Mouse (Mus musculus): ENCODE measurements around the gene Gm13276. TPM values are rescaled to one million over a fixed set of nuclear protein-coding genes. Genes with fewer than 3 reads are reported as not detected.
"Not testable (repeated sequence)": the region's sequence is repeated elsewhere in the genome, so short reads cannot be mapped to it uniquely, and the experiment has no call there.

Gene Gm13276
- polyA plus RNA-seq, 1 experiment, result not detected

DNA sequence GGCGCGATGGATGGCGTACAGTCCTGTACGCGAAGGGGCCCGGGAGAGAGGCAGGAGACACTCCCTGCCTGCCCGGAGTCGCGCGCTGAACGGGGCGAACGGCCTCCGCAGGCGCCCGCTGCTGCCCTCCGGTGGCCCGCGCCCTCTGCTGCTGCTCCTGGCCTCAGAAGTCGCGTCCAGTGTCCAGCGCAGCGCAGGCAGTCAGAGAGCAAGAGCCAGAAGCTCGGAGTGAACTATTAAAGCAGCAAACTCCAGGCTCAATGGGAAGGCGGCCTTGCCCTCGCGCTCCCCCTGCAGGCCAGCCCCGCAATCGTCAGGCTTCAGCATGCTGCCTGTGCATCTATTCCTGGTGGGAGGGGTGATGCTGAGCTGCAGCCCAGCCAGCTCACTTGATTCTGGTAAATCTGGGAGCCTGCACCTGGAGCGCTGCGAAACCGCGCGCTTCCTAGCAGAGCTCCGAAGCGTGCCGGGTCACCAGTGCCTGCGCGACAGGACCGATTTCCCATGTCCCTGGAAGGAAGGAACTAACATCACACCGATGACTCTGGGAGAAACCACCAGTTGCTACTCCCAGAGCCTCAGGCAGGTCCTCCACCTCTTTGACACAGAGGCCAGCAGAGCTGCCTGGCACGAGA is 22.0 kb upstream of the Gm13276 start:
- H3K27me3 ChIP-seq (ENCODE audit: control insufficient read depth, insufficient read depth, low read length); H3K27ac ChIP-seq (ENCODE audit: control insufficient read depth, insufficient read depth, low read length); H3K36me3 ChIP-seq (ENCODE audit: control insufficient read depth, insufficient read depth, low read length); H3K4me1 ChIP-seq (replicated peaks; ENCODE audit: control insufficient read depth, insufficient read depth, low read length): not testable (repeated sequence)
- peak; percentile 19 for DNase-seq
- peak; percentile 43; the same call in 1 of the 2 replicates for TF ChIP-seq CTCF (IDR thresholded peaks at IDR 0.05; ENCODE audit: borderline replicate concordance, control insufficient read depth, extremely low read depth, insufficient read depth, low read length, poor library complexity)
- 1% methylated on average over 34 of the region's 42 CpGs for WGBS
- H3K4me3 ChIP-seq (ENCODE audit: control insufficient read depth, insufficient read depth, low read length), result peak overlapping the region; percentile 85

DNA sequence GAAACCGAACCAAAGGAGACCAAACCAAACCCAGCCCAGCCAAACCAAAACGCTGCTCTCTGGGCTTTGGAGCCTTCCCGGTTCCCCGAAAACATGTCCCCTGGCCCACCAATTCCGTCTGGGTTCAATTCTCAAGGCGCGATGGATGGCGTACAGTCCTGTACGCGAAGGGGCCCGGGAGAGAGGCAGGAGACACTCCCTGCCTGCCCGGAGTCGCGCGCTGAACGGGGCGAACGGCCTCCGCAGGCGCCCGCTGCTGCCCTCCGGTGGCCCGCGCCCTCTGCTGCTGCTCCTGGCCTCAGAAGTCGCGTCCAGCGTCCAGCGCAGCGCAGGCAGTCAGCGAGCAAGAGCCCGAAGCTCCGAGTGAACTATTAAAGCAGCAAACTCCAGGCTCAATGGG is 12.0 kb upstream of the Gm13276 start, which contains the start of gene Gm13290:
Gm13290 (plus strand) TSS at position 301 of the 400 bp plus-strand sequence.
- WGBS, result no CpG with 5 or more reads among the region's 32 CpGs
- not testable (repeated sequence) for H3K27me3 ChIP-seq (ENCODE audit: control insufficient read depth, insufficient read depth, low read length); DNase-seq; H3K27ac ChIP-seq (ENCODE audit: control insufficient read depth, insufficient read depth, low read length); H3K36me3 ChIP-seq (ENCODE audit: control insufficient read depth, insufficient read depth, low read length); H3K4me3 ChIP-seq (ENCODE audit: control insufficient read depth, insufficient read depth, low read length); H3K4me1 ChIP-seq (replicated peaks; ENCODE audit: control insufficient read depth, insufficient read depth, low read length)

DNA sequence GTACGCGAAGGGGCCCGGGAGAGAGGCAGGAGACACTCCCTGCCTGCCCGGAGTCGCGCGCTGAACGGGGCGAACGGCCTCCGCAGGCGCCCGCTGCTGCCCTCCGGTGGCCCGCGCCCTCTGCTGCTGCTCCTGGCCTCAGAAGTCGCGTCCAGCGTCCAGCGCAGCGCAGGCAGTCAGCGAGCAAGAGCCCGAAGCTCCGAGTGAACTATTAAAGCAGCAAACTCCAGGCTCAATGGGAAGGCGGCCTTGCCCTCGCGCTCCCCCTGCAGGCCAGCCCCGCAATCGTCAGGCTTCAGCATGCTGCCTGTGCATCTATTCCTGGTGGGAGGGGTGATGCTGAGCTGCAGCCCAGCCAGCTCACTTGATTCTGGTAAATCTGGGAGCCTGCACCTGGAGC is 8.9 kb upstream of the Gm13276 start, which contains the start of gene Gm13289:
Gm13289 (plus strand) TSS at position 301 of the 400 bp plus-strand sequence.
- not testable (repeated sequence) for H3K4me3 ChIP-seq (ENCODE audit: control insufficient read depth, insufficient read depth, low read length); H3K36me3 ChIP-seq (ENCODE audit: control insufficient read depth, insufficient read depth, low read length); H3K4me1 ChIP-seq (replicated peaks; ENCODE audit: control insufficient read depth, insufficient read depth, low read length); DNase-seq; H3K27ac ChIP-seq (ENCODE audit: control insufficient read depth, insufficient read depth, low read length); H3K27me3 ChIP-seq (ENCODE audit: control insufficient read depth, insufficient read depth, low read length)
- WGBS, result no CpG with 5 or more reads among the region's 29 CpGs

DNA sequence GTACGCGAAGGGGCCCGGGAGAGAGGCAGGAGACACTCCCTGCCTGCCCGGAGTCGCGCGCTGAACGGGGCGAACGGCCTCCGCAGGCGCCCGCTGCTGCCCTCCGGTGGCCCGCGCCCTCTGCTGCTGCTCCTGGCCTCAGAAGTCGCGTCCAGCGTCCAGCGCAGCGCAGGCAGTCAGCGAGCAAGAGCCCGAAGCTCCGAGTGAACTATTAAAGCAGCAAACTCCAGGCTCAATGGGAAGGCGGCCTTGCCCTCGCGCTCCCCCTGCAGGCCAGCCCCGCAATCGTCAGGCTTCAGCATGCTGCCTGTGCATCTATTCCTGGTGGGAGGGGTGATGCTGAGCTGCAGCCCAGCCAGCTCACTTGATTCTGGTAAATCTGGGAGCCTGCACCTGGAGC is 6.0 kb upstream of the Gm13276 start, which contains the start of gene Gm13272:
Gm13272 (plus strand) TSS at position 301 of the 400 bp plus-strand sequence.
- not testable (repeated sequence) for H3K4me3 ChIP-seq (ENCODE audit: control insufficient read depth, insufficient read depth, low read length); H3K27ac ChIP-seq (ENCODE audit: control insufficient read depth, insufficient read depth, low read length); DNase-seq; H3K36me3 ChIP-seq (ENCODE audit: control insufficient read depth, insufficient read depth, low read length); H3K4me1 ChIP-seq (replicated peaks; ENCODE audit: control insufficient read depth, insufficient read depth, low read length); H3K27me3 ChIP-seq (ENCODE audit: control insufficient read depth, insufficient read depth, low read length)
- WGBS, result no CpG with 5 or more reads among the region's 29 CpGs

DNA sequence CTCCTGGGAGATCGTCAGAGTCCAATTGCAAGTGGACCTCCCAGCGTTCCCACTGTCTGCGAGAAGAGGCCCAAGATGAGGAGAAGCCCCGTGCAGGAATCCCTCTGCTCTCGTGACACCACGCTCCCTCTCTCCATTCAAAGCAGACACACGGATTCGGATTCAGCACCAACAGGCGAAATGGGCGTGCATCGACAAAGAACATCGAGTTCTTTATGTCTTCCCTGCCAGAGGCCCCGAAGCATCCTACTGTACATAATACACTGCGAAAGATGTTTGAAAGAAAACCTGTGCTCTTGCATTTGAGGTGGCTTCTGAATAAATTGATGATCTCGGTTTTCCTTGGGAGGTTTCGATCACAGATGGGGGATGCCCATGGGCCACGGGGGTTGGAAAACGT is 5.2 kb upstream of the Gm13276 start:
- not testable (repeated sequence) for H3K36me3 ChIP-seq (ENCODE audit: control insufficient read depth, insufficient read depth, low read length); H3K4me1 ChIP-seq (replicated peaks; ENCODE audit: control insufficient read depth, insufficient read depth, low read length); H3K27ac ChIP-seq (ENCODE audit: control insufficient read depth, insufficient read depth, low read length); DNase-seq; H3K27me3 ChIP-seq (ENCODE audit: control insufficient read depth, insufficient read depth, low read length); H3K4me3 ChIP-seq (ENCODE audit: control insufficient read depth, insufficient read depth, low read length)
- 71% methylated on average over 16 of the region's 18 CpGs for WGBS

DNA sequence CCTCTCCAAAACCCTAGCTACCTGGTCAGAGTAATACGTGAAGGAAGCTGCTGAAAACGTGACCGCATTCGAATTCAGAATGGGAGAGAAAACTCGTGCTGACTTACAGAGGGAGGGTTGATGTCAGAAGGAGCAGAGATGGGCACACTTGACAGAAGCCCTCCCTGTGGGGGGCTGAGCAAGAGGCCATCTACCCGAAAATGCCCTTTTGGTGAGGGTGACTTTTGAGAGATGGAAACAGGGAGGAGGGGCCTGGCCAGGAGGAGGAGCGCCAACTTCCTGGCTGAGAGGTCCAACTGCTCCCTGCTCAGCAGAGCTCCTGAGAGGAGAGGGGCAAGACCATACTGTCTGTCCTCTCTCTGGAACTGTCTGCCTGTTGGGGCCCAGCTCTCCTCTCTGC is 3.7 kb upstream of the Gm13276 start, which contains the start of gene Ifnz:
Ifnz (plus strand) TSS at position 301 of the 400 bp plus-strand sequence.
- peak within 1 kb of the TSS; percentile 54 for H3K4me3 ChIP-seq (ENCODE audit: control insufficient read depth, insufficient read depth, low read length)
- H3K27me3 ChIP-seq (ENCODE audit: control insufficient read depth, insufficient read depth, low read length); H3K36me3 ChIP-seq (ENCODE audit: control insufficient read depth, insufficient read depth, low read length); H3K4me1 ChIP-seq (replicated peaks; ENCODE audit: control insufficient read depth, insufficient read depth, low read length); H3K27ac ChIP-seq (ENCODE audit: control insufficient read depth, insufficient read depth, low read length); DNase-seq: not testable (repeated sequence)
- 6% methylated on average over 5 of the region's 7 CpGs for WGBS

DNA sequence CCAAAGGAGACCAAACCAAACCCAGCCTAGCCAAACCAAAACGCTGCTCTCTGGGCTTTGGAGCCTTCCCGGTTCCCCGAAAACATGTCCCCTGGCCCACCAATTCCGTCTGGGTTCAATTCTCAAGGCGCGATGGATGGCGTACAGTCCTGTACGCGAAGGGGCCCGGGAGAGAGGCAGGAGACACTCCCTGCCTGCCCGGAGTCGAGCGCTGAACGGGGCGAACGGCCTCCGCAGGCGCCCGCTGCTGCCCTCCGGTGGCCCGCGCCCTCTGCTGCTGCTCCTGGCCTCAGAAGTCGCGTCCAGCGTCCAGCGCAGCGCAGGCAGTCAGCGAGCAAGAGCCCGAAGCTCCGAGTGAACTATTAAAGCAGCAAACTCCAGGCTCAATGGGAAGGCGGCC is 3.2 kb upstream of the Gm13276 start:
- DNase-seq, result not testable (repeated sequence)
- peak overlapping the region; percentile 54 for H3K4me3 ChIP-seq (ENCODE audit: control insufficient read depth, insufficient read depth, low read length)

DNA sequence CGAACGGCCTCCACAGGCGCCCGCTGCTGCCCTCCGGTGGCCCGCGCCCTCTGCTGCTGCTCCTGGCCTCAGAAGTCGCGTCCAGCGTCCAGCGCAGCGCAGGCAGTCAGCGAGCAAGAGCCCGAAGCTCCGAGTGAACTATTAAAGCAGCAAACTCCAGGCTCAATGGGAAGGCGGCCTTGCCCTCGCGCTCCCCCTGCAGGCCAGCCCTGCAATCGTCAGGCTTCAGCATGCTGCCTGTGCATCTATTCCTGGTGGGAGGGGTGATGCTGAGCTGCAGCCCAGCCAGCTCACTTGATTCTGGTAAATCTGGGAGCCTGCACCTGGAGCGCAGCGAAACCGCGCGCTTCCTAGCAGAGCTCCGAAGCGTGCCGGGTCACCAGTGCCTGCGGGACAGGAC is 2.9 kb downstream of the Gm13276 start, which contains the start of gene Gm13277:
Gm13277 (plus strand) TSS at position 231 of the 400 bp plus-strand sequence.
- not testable (repeated sequence) for H3K27ac ChIP-seq (ENCODE audit: control insufficient read depth, insufficient read depth, low read length); H3K4me1 ChIP-seq (replicated peaks; ENCODE audit: control insufficient read depth, insufficient read depth, low read length); H3K4me3 ChIP-seq (ENCODE audit: control insufficient read depth, insufficient read depth, low read length); H3K27me3 ChIP-seq (ENCODE audit: control insufficient read depth, insufficient read depth, low read length); H3K36me3 ChIP-seq (ENCODE audit: control insufficient read depth, insufficient read depth, low read length)
- DNase-seq, result peak; percentile 68
- WGBS, result no CpG with 5 or more reads among the region's 28 CpGs

More for the DNA sequence above, 3.2 kb upstream of the Gm13276 start:
- not testable (repeated sequence) for H3K4me1 ChIP-seq (replicated peaks; ENCODE audit: control insufficient read depth, insufficient read depth, low read length); H3K36me3 ChIP-seq (ENCODE audit: control insufficient read depth, insufficient read depth, low read length); H3K27ac ChIP-seq (ENCODE audit: control insufficient read depth, insufficient read depth, low read length); H3K27me3 ChIP-seq (ENCODE audit: control insufficient read depth, insufficient read depth, low read length)
- WGBS, result 0% methylated on average over 19 of the region's 31 CpGs

DNA sequence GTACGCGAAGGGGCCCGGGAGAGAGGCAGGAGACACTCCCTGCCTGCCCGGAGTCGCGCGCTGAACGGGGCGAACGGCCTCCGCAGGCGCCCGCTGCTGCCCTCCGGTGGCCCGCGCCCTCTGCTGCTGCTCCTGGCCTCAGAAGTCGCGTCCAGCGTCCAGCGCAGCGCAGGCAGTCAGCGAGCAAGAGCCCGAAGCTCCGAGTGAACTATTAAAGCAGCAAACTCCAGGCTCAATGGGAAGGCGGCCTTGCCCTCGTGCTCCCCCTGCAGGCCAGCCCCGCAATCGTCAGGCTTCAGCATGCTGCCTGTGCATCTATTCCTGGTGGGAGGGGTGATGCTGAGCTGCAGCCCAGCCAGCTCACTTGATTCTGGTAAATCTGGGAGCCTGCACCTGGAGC is 5.7 kb downstream of the Gm13276 start, which contains the start of gene Gm13278:
Gm13278 (plus strand) TSS at position 301 of the 400 bp plus-strand sequence.
- not testable (repeated sequence) for H3K4me3 ChIP-seq (ENCODE audit: control insufficient read depth, insufficient read depth, low read length); H3K27me3 ChIP-seq (ENCODE audit: control insufficient read depth, insufficient read depth, low read length); H3K27ac ChIP-seq (ENCODE audit: control insufficient read depth, insufficient read depth, low read length); H3K4me1 ChIP-seq (replicated peaks; ENCODE audit: control insufficient read depth, insufficient read depth, low read length); DNase-seq; H3K36me3 ChIP-seq (ENCODE audit: control insufficient read depth, insufficient read depth, low read length)
- no CpG with 5 or more reads among the region's 28 CpGs for WGBS

DNA sequence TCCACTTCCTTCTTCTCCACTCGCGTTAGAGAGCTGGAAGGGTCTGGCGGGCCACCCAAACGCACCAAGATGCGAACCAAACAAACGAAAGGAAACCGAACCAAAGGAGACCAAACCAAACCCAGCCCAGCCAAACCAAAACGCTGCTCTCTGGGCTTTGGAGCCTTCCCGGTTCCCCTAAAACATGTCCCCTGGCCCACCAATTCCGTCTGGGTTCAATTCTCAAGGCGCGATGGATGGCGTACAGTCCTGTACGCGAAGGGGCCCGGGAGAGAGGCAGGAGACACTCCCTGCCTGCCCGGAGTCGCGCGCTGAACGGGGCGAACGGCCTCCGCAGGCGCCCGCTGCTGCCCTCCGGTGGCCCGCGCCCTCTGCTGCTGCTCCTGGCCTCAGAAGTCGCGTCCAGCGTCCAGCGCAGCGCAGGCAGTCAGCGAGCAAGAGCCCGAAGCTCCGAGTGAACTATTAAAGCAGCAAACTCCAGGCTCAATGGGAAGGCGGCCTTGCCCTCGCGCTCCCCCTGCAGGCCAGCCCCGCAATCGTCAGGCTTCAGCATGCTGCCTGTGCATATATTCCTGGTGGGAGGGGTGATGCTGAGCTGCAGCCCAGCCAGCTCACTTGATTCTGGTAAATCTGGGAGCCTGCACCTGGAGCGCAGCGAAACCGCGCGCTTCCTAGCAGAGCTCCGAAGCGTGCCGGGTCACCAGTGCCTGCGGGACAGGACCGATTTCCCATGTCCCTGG is 8.6 kb downstream of the Gm13276 start, which contains the start of gene Gm13275:
Gm13275 (plus strand) TSS at position 552 of the 740 bp plus-strand sequence.
- WGBS, result under 1% methylated on average over 12 of the region's 52 CpGs
- not testable (repeated sequence) for H3K4me3 ChIP-seq (ENCODE audit: control insufficient read depth, insufficient read depth, low read length); H3K36me3 ChIP-seq (ENCODE audit: control insufficient read depth, insufficient read depth, low read length); H3K27ac ChIP-seq (ENCODE audit: control insufficient read depth, insufficient read depth, low read length); H3K27me3 ChIP-seq (ENCODE audit: control insufficient read depth, insufficient read depth, low read length); H3K4me1 ChIP-seq (replicated peaks; ENCODE audit: control insufficient read depth, insufficient read depth, low read length)
- peak; percentile 87 for DNase-seq
